Mouse (Mus musculus) lung, postnatal 10 days (tissue): ENCODE data around the gene Cd22.
A peak's percentile ranks its signal among the peaks of the same experiment; 100 is the strongest.
"Not testable (repeated sequence)": the region's sequence is repeated elsewhere in the genome, so short reads cannot be mapped to it uniquely, and the experiment has no call there.

Experiments
- DNase-seq: peaks from one replicate; pipeline ENCODE4 v3.0.0; 2021

Cd22 gene

GRCm38 (mm10) chr7:30880176-30880575 lies at the start of gene Cd22:
Gene Cd22 (minus strand): TSS chr7:30880342.
- DNase-seq = no peak

- not testable (repeated sequence) for DNase-seq
These were observed 44.4 kb upstream of the Cd22 start, which contains the start of gene Hamp2 for GRCm38 (mm10) chr7:30924581-30924980. Gene Hamp2 (minus strand): TSS chr7:30924681.

- DNase-seq = no peak
These were observed 43.9 kb upstream of the Cd22 start for GRCm38 (mm10) chr7:30924071-30924470.

GRCm38 (mm10) chr7:30922490-30922889 lies 42.3 kb upstream of the Cd22 start:
- not testable (repeated sequence) for DNase-seq

GRCm38 (mm10) chr7:30920217-30920616 lies 40.1 kb upstream of the Cd22 start:
- peak; percentile 38 for DNase-seq

GRCm38 (mm10) chr7:30917219-30917618 lies 37.1 kb upstream of the Cd22 start:
- no peak for DNase-seq

GRCm38 (mm10) chr7:30916713-30917112 lies 36.6 kb upstream of the Cd22 start:
- no peak for DNase-seq

- no peak for DNase-seq
These were observed 34.6 kb upstream of the Cd22 start, which contains the start of gene Mag for GRCm38 (mm10) chr7:30914732-30915131. Gene Mag (minus strand): TSS chr7:30914873.

- no peak for DNase-seq
These were observed 29.6 kb upstream of the Cd22 start for GRCm38 (mm10) chr7:30909773-30910172.

GRCm38 (mm10) chr7:30908992-30909431 lies 28.9 kb upstream of the Cd22 start:
- DNase-seq = no peak

GRCm38 (mm10) chr7:30908277-30908991 lies 28.3 kb upstream of the Cd22 start:
- peak; percentile 65 for DNase-seq

- DNase-seq = no peak
These were observed 23.9 kb upstream of the Cd22 start for GRCm38 (mm10) chr7:30904042-30904441.

- no peak for DNase-seq
These were observed 15.1 kb upstream of the Cd22 start for GRCm38 (mm10) chr7:30895217-30895616.

GRCm38 (mm10) chr7:30892515-30892914 lies 12.4 kb upstream of the Cd22 start:
- DNase-seq = no peak

- DNase-seq = no peak
These were observed 11.6 kb upstream of the Cd22 start for GRCm38 (mm10) chr7:30891746-30892145.

- DNase-seq = no peak
These were observed 10.5 kb upstream of the Cd22 start for GRCm38 (mm10) chr7:30890681-30891080.

GRCm38 (mm10) chr7:30888786-30889185 lies 8.6 kb upstream of the Cd22 start:
- DNase-seq = no peak

- DNase-seq = no peak
These were observed 7.5 kb upstream of the Cd22 start for GRCm38 (mm10) chr7:30887568-30888188.

GRCm38 (mm10) chr7:30886852-30887251 lies 6.7 kb upstream of the Cd22 start:
- no peak for DNase-seq

GRCm38 (mm10) chr7:30884047-30884446 lies 3.9 kb upstream of the Cd22 start:
- no peak for DNase-seq

- no peak for DNase-seq
These were observed 1.2 kb upstream of the Cd22 start for GRCm38 (mm10) chr7:30881367-30881766.

GRCm38 (mm10) chr7:30878950-30879349 lies 1.2 kb downstream of the Cd22 start:
- no peak for DNase-seq

- DNase-seq = peak; percentile 86
These were observed 7.1 kb downstream of the Cd22 start for GRCm38 (mm10) chr7:30873083-30873482.

GRCm38 (mm10) chr7:30863386-30863785 lies 16.8 kb downstream of the Cd22 start:
- no peak for DNase-seq
